Mouse (Mus musculus) embryonic stem cell, embryonic (primary cell): ENCODE measurements at regions not wholly inside any gene's neighbourhood (a gene's known extent, or its start where the extent isn't known, plus 50 kb on each side); places are given as distances from the start of the nearest gene placed in this dataset.

ENCODE experiments used
- CTCF ChIA-PET, 4 experiments: fragments of 300-600 bp in 2 of 4; fragments of 350-600 bp in 2 of 4; sonication (Branson Sonifier 250); formaldehyde crosslinking; loops; one replicate each; lab custom pipeline; 2022; ENCODE audit warnings: inconsistent platforms in 2 of 4; lab: Charles Lee
- POLR2A ChIA-PET, 4 experiments: fragments of 300-600 bp in 2 of 4; fragments of 350-600 bp in 2 of 4; sonication (Branson Sonifier 250); formaldehyde crosslinking; loops; one replicate each; lab custom pipeline; 2022; ENCODE audit warnings: antibody characterized with exemption in 4 of 4, inconsistent platforms in 1 of 4; lab: Charles Lee

- CTCF ChIA-PET = interaction anchor here in 1 of 4 experiments (1.0 kb wide), 1 partner anchor 102 kb away, joined by 3 read pairs; the partner anchor contains the start of gene Cpm
- POLR2A ChIA-PET = no interaction called here
Measured at GRCm38 (mm10) chr10:117526834-117527188, 102.5 kb upstream of the Cpm start.

GRCm38 (mm10) chr10:117526008-117526833 lies 103.1 kb upstream of the Cpm start:
- ChIA-PET CTCF (interaction anchor here in 1 of 4 experiments (0.8 to 1.0 kb wide), 2 partner anchors 10 to 103 kb away, joined by 3 read pairs; partner anchors contain the start of gene Cpm), POLR2A (interaction anchor here in 1 of 4 experiments (1.6 kb wide), 1 partner anchor 18 kb away, joined by 3 read pairs; no protein-coding TSS in a partner anchor)

- CTCF ChIA-PET = interaction anchor here in 1 of 4 experiments (0.8 to 1.0 kb wide), 2 partner anchors 9 to 104 kb away, joined by 3 read pairs; partner anchors contain the start of gene Cpm
Measured at GRCm38 (mm10) chr10:117525608-117526007, 103.7 kb upstream of the Cpm start.

GRCm38 (mm10) chr10:117524926-117525565 lies 104.3 kb upstream of the Cpm start:
- POLR2A ChIA-PET = interaction anchor here in 2 of 4 experiments (0.5 to 1.6 kb wide), 3 partner anchors 19 to 159 kb away, joined by 3 read pairs; no protein-coding TSS in a partner anchor

More at GRCm38 (mm10) chr10:117525608-117526007, 103.7 kb upstream of the Cpm start:
- POLR2A ChIA-PET = interaction anchor here in 1 of 4 experiments (0.5 to 1.6 kb wide), 2 partner anchors 19 to 160 kb away, joined by 3 read pairs; no protein-coding TSS in a partner anchor

GRCm38 (mm10) chr10:117524101-117524500 lies 105.2 kb upstream of the Cpm start:
- CTCF ChIA-PET = interaction anchor here in 1 of 4 experiments (0.7 kb wide), 1 partner anchor 354 kb away, joined by 4 read pairs; no protein-coding TSS in a partner anchor

More at GRCm38 (mm10) chr10:117524926-117525565, 104.3 kb upstream of the Cpm start:
- CTCF ChIA-PET = interaction anchor here in 2 of 4 experiments (0.7 to 0.8 kb wide), 3 partner anchors 9 to 353 kb away, joined by 3 to 5 read pairs (median 4); no protein-coding TSS in a partner anchor

GRCm38 (mm10) chr10:117522906-117523829 lies 106.1 kb upstream of the Cpm start:
- ChIA-PET CTCF (no interaction called here), POLR2A (no interaction called here)

More at GRCm38 (mm10) chr10:117524101-117524500, 105.2 kb upstream of the Cpm start:
- POLR2A ChIA-PET = no interaction called here

- POLR2A ChIA-PET = interaction anchor here in 1 of 4 experiments (0.6 kb wide), 1 partner anchor 119 kb away, joined by 3 read pairs; no protein-coding TSS in a partner anchor
- CTCF ChIA-PET = interaction anchor here in 1 of 4 experiments (0.6 kb wide), 1 partner anchor 388 kb away, joined by 10 read pairs; no protein-coding TSS in a partner anchor
Measured at GRCm38 (mm10) chr10:117522373-117522772, 106.9 kb upstream of the Cpm start.

GRCm38 (mm10) chr10:117521315-117522270 lies 107.7 kb upstream of the Cpm start:
- POLR2A ChIA-PET = interaction anchor here in 1 of 4 experiments (0.6 kb wide), 2 partner anchors 19 to 118 kb away, joined by 3 read pairs; no protein-coding TSS in a partner anchor
- CTCF ChIA-PET = interaction anchor here in 2 of 4 experiments (0.6 kb wide), 2 partner anchors 21 to 387 kb away, joined by 3 to 10 read pairs; no protein-coding TSS in a partner anchor

GRCm38 (mm10) chr10:117520536-117521314 lies 108.6 kb upstream of the Cpm start:
- POLR2A ChIA-PET = interaction anchor here in 1 of 4 experiments (0.6 kb wide), 1 partner anchor 20 kb away, joined by 3 read pairs; no protein-coding TSS in a partner anchor

GRCm38 (mm10) chr10:117519670-117520535 lies 109.4 kb upstream of the Cpm start:
- CTCF ChIA-PET = no interaction called here
- POLR2A ChIA-PET = no interaction called here

More at GRCm38 (mm10) chr10:117520536-117521314, 108.6 kb upstream of the Cpm start:
- CTCF ChIA-PET = interaction anchor here in 1 of 4 experiments (0.6 kb wide), 2 partner anchors 11 to 22 kb away, joined by 3 to 12 read pairs; no protein-coding TSS in a partner anchor

GRCm38 (mm10) chr10:117518793-117519669 lies 110.3 kb upstream of the Cpm start:
- POLR2A ChIA-PET = no interaction called here
- CTCF ChIA-PET = no interaction called here

GRCm38 (mm10) chr10:117517800-117518770 lies 111.2 kb upstream of the Cpm start:
- ChIA-PET CTCF (interaction anchor here in 3 of 4 experiments (0.6 to 1.0 kb wide), 3 partner anchors 23 to 1929 kb away, joined by 4 to 5 read pairs (median 4); no protein-coding TSS in a partner anchor), POLR2A (interaction anchor here in 1 of 4 experiments (0.6 kb wide), 1 partner anchor 25 kb away, joined by 3 read pairs; no protein-coding TSS in a partner anchor)
